Mouse (Mus musculus): ENCODE results near the gene Galnt10. TPM values are rescaled to one million over a fixed set of nuclear protein-coding genes. Genes with fewer than 3 reads are reported as not detected.

Galnt10 gene
- total RNA-seq, 2 experiments from 2014 or later, result 6.4 to 6.6 TPM

DNA sequence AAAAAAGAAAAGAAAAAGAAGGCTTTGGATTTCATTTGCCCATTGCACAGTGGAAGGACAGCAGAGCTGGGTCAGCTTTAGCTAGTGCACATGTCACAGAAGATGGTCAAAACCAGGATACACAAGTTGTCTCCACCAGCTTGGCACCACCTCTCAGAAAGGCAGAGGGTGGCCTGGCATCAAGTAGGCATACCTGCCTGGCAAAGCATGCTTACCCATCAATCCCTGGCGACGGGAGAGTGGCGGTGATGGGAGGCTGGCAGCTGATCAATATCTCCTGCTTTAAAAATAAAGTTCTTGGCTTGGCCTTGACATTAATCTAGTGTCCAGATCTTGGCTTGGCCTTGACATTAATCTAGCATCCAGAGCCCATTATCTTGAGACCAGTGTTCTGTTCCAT is 131.3 kb downstream of the Galnt10 start:
- DNase-seq (ENCODE audit: low spot score in 2 of 2), result no peak

DNA sequence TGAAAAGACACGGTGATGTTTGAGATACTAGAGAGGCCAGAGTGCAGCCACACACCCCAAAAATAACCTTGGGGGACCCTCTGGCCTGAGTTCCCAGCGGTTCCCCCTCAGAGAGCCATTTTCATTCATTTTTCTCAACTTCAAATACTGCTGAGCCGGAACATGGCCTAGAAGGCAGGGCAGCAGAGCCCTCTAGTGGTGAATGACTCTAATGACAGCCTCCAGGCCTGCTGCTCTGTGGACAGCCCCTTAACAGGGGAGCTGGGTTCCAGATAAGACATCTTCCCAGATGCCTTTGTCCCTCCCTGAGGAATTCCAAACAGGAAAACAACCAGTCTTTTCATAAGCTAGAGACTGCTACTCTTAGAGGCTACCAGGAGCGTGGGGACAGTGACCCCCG is 133.1 kb downstream of the Galnt10 start:
- DNase-seq (ENCODE audit: low spot score in 2 of 2), result peak; percentile 38 to 49

DNA sequence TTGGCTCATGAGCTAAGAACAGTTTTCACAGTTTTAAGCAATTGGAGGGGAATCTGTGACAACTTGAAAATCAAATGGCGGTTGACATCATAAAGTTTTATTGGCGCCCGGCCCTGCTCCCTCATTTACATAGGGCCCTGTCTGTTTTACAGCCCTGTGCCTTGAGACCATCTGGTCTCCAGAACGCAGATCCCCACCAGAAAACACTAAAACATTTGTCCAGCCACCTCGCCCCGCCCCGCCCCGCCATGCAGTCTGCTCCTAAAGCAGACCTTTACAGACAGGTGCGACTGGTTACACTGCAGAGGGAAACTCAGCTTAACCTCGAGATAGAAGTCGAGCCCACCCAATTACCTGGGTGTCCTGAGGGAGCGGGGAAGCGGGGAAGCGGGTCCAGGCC is 134.6 kb downstream of the Galnt10 start:
- no peak for DNase-seq (ENCODE audit: low spot score in 2 of 2)

DNA sequence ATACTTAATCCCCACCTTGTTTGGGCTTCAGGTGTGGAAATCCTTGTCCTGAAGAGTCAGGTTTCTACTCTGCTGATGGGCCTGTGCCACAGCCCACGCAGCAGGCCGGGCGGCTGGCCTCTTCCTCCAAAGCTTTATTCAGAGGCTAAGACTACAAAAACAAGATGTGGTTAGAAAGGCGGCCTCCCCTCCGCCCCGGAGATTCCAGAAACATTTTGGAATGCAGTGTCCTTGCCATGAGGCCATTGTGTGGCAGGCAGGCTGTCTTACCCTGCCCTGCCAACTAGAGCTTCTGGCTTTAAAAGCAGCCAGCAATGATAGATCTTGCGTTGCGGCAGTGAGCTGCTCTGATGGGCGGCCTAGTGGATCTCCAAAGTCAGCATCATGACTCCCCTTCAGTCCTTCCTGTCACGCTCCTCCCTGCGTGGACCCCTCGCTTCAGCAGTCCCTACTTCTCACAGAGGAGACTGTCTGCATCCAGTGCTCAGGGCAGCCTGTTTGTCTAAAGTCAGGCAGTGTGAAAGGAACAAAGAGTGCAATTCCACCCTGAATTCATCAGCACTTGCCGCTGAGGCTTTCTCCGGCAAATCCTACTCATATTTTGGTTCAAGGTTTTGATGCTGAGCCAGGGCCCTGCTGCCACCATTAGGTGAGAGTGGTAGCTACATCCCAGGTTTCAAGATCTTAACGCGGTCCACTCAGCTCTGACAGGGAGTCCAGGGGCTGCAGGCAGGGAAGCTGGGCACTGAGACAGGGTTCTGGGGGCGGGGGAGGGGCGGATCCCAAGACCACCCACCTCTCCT is 141.6 kb downstream of the Galnt10 start:
- DNase-seq (ENCODE audit: low spot score in 2 of 2), result peak; percentile 57 to 66

DNA sequence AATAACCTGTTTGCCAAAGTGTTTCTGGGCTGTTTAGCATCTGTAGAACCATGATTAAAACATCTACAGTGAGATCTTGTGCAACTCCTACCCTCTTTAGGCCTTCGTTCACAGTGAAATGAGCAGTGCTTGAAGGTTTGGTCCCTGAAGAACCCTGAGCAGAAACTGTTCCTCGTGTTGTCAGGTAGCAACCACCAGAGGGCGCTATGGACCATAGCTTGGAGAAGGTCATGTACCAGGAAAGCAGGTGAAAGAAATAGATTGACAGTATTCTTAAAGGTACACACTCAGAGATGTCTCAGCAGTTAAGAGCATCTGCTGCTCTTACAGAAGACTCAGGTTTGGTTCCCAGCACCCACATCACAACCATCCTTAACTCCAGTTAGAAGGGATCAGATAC is 142.7 kb downstream of the Galnt10 start:
- DNase-seq (ENCODE audit: low spot score in 2 of 2), result peak in 1 of 2 experiments; percentile 26

DNA sequence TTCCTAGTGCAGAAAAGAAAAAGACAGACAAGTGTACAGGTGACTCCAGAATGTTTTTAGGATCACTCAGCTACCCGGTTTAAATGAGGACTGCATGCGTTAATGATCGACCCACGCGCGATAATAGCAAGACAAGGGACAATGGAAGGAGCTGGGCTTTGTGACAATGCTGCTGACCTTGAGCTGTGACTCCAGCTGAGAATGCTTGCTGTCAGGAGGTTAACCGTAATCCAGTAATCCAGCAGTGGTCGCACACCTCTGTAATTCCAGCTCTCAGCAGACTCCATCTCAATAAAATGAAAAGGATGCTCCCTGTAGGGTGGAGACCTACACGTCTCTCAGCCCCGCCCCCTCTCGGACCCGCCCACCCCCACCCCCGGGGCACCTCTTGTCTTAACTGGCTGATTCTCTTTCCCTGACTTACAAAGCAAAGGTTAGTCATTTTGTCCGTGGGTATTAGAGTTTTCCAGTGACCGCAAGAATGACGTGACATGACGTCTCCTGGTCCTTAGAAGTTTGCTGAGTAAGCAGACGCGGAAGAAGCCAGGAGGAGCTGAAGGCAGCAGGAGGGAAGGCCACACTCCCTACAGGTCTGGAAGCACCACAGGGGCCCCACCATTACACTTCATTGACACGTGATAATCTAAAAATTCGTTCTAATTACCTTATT is 145.8 kb downstream of the Galnt10 start:
- DNase-seq (ENCODE audit: low spot score in 2 of 2), result no peak

DNA sequence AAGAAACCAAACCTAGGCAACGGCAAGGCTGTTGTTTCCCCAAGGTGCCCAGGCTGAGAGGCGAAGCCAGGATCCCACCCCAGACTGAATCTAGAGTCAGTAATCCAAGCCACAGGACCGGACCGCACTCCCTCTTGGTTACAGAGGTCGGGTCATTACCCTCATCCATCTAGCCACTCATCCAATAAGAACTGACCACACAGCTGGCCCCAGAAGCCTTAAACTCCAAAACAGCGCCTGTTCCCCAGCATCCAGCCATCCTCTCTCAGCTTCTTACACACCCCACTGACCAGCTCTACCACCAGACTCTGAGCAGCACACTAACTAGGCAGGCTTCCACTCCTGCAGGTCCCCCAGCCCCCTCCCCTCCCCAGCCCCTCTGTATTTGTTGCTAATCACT is 149.8 kb downstream of the Galnt10 start:
- no peak for DNase-seq (ENCODE audit: low spot score in 2 of 2)

DNA sequence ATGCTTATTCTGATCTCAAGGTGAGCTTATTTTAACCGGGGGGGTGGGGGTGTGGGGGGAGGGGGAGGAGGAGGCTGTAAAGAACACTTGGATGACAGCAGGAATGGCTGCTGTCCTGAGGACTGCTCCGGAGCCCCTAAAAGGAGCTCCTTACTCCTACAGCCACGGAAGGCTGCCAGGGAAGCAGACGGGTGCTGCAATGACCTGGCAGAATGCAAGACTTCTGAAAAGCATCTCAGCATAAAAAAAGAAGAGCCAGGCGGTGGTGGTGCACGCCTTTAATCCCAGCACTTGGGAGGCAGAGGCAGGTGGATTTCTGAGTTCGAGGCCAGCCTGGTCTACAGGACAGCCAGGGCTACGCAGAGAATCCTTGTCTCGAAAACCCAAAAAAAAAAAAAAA is 152.6 kb downstream of the Galnt10 start:
- DNase-seq (ENCODE audit: low spot score in 2 of 2), result no peak

DNA sequence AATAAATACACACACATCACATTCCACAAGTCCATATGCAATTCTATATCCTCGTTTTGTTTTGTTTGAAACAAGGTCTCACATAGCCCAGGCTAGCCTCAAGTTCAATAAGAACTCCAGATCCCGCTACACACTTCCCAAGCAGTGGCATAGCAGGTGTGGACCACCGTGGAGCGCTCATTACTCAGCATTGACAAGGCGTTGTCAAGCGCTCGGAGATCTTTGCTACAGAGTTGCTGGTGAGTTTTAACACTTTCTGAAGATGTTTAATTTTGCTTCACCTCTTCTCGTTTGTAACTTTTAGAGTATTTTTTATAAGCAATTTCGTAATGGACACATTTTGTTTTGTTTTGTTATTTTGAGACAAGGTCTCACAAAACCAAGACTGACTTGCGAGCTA is 154.2 kb downstream of the Galnt10 start:
- DNase-seq (ENCODE audit: low spot score in 2 of 2), result no peak

DNA sequence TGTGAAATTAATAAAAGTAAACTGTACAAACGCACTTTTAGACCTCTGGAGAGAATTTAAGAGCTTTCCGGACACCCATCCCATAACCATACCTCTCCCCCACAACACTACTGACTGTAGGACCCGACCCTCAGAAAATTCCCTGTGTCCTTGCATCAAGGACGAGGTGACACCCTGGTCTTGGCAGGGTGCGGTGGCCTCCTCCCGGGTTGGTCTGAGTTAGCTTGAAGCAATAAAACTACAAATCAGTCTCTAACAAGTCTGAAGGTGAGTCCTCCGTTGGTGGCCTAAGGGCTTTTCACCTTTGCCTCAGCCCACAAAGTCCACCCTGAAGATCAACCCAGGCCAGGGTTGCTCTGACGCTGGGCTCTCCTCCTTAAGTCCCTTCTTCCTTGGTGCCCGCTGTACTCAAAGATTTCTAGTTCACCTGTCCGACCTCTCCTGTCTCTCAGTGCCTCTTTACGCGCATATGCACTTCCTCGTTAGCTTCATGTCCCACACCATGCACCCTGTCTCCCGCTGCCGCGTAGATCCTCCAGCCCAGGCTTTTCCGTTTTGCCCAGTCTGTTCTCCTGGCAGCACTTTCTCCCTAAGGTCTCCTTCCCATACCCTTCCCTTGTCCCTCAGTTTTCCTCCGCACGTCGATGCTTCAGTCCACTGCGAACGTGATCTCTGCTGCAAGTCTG is 155.2 kb downstream of the Galnt10 start:
- DNase-seq (ENCODE audit: low spot score in 2 of 2), result no peak

DNA sequence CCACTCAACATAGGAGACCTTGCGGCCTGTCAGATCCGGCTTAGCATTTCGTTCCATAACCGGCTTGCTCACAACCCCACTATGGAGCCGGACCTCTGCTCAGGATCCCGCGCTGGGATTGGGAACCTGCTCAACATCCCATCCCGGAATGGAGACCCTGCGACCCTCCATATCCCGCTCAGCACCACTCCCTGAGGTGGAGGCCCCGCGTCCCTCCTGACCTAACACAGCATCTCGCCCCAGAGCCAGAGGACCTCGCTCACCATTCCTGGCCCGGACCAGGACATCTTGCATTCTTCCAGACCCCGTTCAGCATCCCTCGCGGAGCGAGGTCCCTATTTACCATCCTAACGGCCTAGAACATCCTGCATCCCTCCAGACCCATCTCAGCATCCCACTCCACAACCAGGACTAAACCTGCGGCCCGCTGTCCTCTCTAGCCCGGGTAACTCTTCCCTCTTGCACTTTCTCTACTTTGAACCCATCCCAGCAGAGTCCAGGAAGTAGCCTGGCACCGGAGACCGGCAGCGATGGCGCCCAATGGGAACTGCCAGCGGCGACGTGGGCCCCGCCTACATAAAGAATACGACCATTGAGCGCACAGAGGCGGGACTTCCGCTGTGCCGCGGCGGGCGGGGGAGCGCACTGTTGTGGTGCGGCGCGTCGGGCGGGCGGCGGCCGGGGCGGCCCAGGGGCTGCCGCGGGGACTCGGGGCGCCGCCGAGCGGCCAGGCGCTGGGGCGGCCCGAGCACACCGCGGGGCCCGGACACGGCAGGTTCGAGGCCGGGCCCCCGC is 155.9 kb downstream of the Galnt10 start, which contains the start of gene Sap30l:
Gene Sap30l (plus strand): TSS at position 667 of the 795 bp plus-strand sequence.
- DNase-seq (ENCODE audit: low spot score in 2 of 2), result peak; percentile 96 to 98

DNA sequence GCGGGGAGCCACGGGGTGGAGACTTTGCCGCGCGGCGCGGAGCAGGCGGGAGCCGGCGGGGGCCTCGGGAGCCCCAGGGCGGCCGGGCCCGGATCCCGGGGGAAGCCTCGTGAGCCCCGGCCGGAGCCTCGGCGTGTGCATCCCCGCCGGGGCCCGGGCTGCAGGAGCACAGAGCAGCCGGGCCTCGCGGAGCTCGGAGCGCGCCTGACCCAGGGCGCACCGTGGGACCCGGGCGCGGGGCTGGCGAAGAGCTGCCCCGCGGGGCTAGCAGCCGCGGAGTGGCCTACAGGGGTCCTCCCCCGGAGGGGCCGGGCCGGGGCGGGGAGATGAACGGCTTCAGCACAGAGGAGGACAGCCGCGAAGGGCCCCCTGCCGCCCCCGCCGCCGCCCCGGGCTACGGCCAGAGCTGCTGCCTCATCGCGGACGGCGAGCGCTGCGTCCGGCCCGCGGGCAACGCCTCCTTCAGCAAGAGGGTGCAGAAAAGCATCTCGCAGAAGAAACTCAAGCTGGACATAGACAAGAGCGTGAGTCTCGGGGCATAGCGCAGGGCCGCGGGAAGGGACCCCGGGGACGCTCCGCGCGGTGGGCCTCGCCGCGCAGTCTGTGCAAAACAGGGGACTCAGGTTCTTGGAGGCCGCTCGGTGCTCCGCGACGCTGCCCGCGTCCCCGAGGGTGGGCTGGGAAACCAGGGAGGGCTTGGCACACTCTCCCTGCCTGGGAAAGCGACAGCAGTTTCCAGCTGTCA is 156.7 kb downstream of the Galnt10 start:
- DNase-seq (ENCODE audit: low spot score in 2 of 2), result peak; percentile 35 to 46

DNA sequence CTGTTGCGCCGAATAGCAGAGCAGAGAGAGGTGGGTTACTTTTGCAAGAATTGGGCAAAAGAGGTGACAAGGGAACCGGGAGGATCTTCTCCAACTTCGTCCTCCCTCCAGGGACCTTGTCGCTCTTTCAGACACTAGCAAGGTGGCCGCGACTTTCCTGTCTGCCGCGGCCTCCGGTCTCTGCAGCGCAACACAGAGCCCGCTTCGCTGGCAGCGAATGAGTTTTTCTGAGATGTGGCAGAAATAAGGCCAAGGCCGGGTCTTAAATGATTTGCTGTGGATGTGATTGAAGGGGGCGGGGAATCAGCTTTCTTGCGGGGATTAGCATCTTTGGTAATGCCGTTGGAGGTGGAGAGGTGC is 157.2 kb downstream of the Galnt10 start:
- DNase-seq (ENCODE audit: low spot score in 2 of 2), result no peak

DNA sequence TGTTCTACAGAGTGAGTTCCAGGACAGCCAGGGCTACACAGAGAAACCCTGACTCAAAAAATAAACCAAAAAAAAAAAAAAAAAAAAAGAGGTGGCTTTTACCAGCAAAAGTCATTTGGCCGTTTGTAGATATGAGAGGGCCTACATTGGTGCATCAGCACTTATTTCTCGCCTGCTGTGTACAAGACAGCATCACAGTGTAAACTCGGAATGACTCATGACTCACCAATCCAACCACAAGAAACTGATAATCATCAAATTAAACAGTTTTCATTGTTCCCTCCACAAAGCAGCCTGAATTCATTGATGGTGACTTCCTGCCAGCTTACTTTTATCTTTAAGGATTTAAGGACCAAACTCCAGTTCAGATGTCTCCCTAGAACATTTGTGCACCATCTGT is 159.8 kb downstream of the Galnt10 start:
- no peak for DNase-seq (ENCODE audit: low spot score in 2 of 2)

DNA sequence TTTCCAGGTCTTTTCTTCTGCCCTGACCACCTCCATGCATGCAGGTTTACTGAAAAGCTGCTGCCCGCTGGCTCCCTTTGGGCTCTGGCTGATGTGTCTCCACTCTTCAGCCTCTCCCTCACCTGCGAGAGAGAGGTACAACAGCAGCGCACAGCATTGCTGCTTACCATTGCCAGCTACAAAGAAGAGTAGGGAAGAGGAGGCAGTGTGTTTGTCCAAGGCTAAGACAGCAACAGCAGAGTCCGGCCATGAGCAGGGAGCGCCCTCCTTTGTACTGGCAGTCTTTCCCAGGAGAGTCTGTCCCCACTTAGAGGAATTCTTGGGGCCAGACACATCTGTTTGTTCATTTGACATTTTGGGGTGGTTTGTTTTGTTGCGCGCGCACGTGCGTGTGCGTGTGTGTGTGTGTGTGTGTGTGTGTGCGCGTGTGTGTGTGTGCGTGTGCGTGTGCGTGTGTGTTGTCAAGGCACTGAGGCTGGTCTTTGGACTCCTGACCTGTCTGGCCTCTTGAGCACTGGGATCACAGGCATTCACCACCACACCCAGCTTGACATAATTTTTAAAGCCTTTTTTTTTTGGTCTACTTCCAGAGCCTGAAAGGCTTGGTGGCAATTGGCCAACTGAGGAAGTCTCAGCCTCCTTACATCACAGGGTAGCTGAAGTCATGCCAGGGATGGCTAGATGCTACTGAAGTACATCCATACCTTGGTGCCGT is 163.9 kb downstream of the Galnt10 start:
- DNase-seq (ENCODE audit: low spot score in 2 of 2), result no peak

DNA sequence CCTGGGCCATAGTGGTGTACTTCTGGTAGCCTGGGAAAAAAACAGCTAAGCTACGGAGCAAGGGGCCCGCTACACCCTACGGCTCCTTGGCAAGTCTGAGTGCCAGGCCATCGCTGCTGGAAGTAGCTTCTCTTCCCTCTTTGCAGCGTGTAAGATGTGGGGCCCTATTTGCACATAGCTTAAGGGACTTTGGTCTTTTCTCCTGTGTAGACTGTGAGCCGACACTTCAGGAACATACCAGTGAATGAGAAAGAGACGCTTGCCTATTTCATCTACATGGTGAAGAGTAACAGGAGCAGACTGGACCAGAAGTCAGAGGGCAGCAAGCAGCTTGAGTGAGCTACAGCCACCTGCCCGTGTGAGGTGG is 164.5 kb downstream of the Galnt10 start:
- DNase-seq (ENCODE audit: low spot score in 2 of 2), result no peak

DNA sequence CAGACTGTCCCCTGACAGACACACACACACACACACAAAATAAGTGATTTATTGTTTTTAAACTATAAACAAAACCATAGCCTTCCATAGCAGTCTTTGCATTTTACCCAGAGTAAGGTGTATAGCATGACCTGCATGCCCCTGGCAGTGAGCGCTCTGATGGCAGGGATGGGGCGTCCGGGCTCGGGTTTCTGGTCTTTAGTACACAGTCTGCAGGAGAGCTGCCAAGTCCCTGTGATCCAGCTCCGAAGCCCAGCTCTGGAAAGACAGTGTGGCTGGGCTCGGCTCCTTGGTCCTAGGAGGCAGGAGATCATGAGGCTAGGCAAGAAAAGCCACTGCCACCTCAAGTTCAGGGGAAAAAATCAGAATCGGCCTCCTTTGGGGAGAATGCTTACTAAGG is 165.8 kb downstream of the Galnt10 start:
- DNase-seq (ENCODE audit: low spot score in 2 of 2), result no peak

DNA sequence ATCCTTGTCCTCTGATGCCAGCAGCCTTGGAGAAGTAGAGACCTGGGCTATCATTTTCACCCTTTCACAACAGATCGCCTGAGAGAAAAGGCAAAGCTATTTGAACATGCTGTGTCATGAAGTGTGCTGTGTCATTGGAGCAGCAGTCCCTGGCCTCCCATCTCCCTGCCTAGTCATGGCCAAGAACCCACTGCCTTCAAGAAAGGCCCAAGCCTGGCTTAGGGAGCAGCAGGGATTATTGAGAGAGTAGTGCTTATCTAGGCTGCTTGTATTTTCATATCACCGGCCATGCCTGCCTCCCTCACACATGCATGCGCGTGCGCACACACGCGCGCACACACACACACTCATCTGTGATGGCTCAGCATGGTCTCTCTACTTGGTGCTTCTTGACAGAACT is 167.0 kb downstream of the Galnt10 start:
- DNase-seq (ENCODE audit: low spot score in 2 of 2), result no peak

DNA sequence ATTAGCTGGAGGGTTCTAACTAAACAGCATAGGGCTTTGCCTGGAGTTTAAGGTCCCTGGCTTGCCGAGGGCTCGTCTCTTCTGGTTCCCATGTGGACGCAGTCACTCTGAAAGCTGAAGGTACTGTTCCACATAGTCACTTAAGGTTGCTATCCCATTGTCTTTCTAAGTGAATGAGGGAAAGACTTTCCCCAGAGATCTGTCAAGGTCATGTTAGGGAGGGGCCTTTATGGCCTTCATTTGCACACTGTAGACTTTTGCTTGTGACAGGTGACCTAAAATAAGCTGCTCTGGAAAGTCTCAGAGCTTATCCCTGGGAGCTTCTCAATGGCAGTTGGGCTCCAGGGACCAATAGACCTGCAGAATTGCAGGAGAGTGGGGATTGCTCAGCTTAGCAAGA is 168.4 kb downstream of the Galnt10 start:
- no peak for DNase-seq (ENCODE audit: low spot score in 2 of 2)

DNA sequence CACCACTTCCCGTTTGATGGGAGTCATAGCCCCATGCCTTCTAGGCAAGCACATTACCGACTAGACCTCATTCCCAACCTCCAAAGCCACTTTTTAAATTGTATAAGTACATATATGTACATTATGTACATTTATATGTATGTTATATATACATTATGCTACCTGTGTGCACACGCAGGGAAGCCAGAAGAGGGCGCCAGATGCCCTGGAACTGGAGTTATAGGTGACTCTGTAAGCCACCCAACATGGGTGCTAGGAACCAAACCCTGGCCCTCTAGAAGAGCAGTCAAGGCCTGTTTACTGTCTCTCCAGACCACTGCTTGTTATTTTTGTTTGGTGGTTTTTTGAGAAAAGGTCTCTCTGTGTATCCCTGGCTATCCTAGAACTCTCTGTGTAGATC is 172.9 kb downstream of the Galnt10 start:
- no peak for DNase-seq (ENCODE audit: low spot score in 2 of 2)
